Mouse (Mus musculus): ENCODE measurements around the gene 2610044O15Rik8. TPM values are rescaled to one million over a fixed set of nuclear protein-coding genes. Genes with fewer than 3 reads are reported as not detected.

The 2610044O15Rik8 gene
- total RNA-seq (2023), result 1 to 10 TPM; 3.0 to 3.4 TPM

DNA sequence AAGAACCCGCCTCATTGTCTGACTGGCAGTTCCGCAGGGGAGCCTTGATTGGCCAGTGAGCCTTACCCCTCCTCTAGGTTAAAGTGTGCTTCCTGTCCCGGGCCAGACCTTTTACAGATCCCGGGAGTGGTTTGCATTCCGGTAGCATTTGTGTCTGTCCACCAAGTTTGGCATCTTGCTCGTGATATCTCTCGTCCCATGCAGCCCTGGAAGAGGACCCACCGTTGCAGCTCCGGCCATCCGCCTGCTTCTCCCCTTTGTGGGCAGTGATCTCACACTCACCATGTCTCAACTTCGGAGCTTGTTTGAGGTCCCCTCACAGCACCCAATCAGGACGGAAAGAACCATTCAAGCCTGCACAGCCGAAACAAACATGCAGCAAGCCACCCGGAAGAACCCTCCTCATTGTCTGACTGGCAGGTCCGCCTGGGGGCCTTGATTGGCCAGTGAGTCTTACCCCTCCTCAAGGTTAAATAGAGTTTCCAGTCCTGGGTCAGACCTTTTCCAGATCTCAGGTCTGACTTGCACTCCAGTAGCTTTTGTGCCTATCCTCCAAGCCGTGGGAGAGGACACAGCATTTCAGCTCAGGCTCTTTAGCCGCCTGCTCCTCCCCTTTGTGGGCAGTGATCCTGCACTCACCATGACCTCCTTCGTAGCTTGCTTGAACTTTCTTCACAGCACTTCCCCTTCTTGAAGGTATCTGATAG lies at the start of gene 2610044O15Rik8:
2610044O15Rik8 (minus strand) TSS at position 380 of the 707 bp plus-strand sequence.

Other genes starting within 250 kb of the 2610044O15Rik8 start
- gene Ccdc7a, start 168.9 kb downstream of the 2610044O15Rik8 start, total RNA-seq (2023), result not detected
- not detected for gene Ccdc7b, start 167.3 kb downstream of the 2610044O15Rik8 start, total RNA-seq (2023)
- gene Gm10999, start 102.7 kb downstream of the 2610044O15Rik8 start, total RNA-seq (2023), result not detected

Measured in neutrophil, adult 83 days (primary cell).